In the genomic region with DNA sequence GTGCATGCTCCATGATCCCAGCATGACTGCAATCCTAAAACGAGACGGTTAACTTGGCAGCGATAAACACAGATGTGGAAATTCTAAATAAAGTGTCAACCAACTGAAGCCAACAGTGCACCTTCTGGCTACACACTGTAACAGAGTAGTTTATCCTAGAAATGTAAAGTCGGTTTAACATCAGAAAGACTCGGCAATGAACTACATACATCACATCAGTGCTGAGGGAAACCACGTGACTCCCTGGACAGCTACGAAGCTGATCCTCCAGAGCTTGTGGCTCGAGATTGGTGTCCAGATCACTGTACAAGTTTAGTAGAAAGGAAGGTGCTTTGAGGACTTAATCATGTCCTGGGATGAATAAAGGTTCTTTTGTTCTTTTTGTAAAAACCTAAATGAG, we compare ENCODE assay signal across 19 mouse cellular contexts.
A peak's percentile ranks its signal among the peaks of the same experiment; 100 is the strongest.
DNase-seq lines count a peak whose midpoint lies in the region; ATAC-seq and TF ChIP-seq lines count a peak whose summit lies in the region.
"Had no signal": no experiment of that assay in that cellular context is flagged by ENCODE, and none has a peak within 500 bp of the region (broad histone marks: within the 10 kb centered on the region; RNA-seq: fewer than 3 reads in every experiment).

No protein-coding gene starts in this region.

- H3K4me2 ChIP-seq in kidney, embryonic 16.5 days (replicated peaks; ENCODE audit: low read depth, low read length) = no peak overlapping the region
- H3K4me2 ChIP-seq in stomach, embryonic 14.5 days (replicated peaks; ENCODE audit: low read depth, low read length) = no peak overlapping the region; the same call in 1 of the 2 replicates
- no peak overlapping the region for H3K4me2 ChIP-seq in stomach, postnatal 0 days (replicated peaks; ENCODE audit: low read depth)
- H3K4me2 ChIP-seq: embryonic facial prominence, embryonic 13.5 days; forebrain, embryonic 12.5 days; heart, embryonic 12.5 days; hindbrain, embryonic 14.5 days had no signal

- intact Hi-C loops in gastrocnemius, adult 2 months (cut with DNase I) = no loop called here

- H3K4me3 ChIP-seq in gastrocnemius, adult 2 months = no peak overlapping the region
- no peak overlapping the region for H3K4me3 ChIP-seq in kidney, embryonic 16.5 days (ENCODE audit: low read length)
- H3K4me3 ChIP-seq in stomach, embryonic 14.5 days (ENCODE audit: low read depth, low read length) = no peak overlapping the region
- no peak overlapping the region for H3K4me3 ChIP-seq in stomach, postnatal 0 days (ENCODE audit: low read depth, low read length)
- H3K4me3 ChIP-seq: embryonic facial prominence, embryonic 13.5 days; forebrain, embryonic 12.5 days; heart, embryonic 12.5 days; hindbrain, embryonic 10.5 days had no signal

- peak; percentile 2 for DNase-seq in gastrocnemius, adult 2 months
- no peak for DNase-seq in gastrocnemius, adult 8-10 months (ENCODE audit: low spot score in 2 of 2)
- no peak for DNase-seq in kidney, adult 18-20 months
- DNase-seq in stomach, postnatal 0 days (ENCODE audit: low spot score) = no peak
- DNase-seq: adrenal gland, postnatal 14 days; B cell, adult 2 months; cerebellum, adult 18-20 months; cerebellum, adult 9-11 months; cerebellum, postnatal 36 days; gastrocnemius, postnatal 25 days had no signal

- 46% methylated on average over 8 of the region's 8 CpGs for WGBS in kidney, embryonic 16.5 days
- 33% methylated on average over 8 of the region's 8 CpGs for WGBS in stomach, embryonic 14.5 days
- 39% methylated on average over 8 of the region's 8 CpGs for WGBS in stomach, postnatal 0 days

- no peak overlapping the region for H3K9ac ChIP-seq in kidney, embryonic 16.5 days (replicated peaks; ENCODE audit: low read length)
- H3K9ac ChIP-seq in stomach, embryonic 14.5 days (replicated peaks; ENCODE audit: low read depth, low read length) = no peak overlapping the region
- H3K9ac ChIP-seq in stomach, postnatal 0 days (ENCODE audit: low read length) = no peak overlapping the region
- H3K9ac ChIP-seq: embryonic facial prominence, embryonic 13.5 days; forebrain, embryonic 12.5 days; heart, embryonic 12.5 days; hindbrain, embryonic 14.5 days had no signal

- no peak for TF ChIP-seq EP300 in stomach, postnatal 0 days (optimal IDR thresholded peaks at IDR 0.05)

- TF ChIP-seq CTCF in gastrocnemius, adult 2 months (IDR thresholded peaks at IDR 0.05) = no peak
- no peak for TF ChIP-seq CTCF in stomach, postnatal 0 days (IDR thresholded peaks at IDR 0.05; ENCODE audit: low read depth)

- no peaks in the 10 kb centered on the region for H3K36me3 ChIP-seq in kidney, embryonic 16.5 days (ENCODE audit: insufficient read depth, low read length)
- H3K36me3 ChIP-seq in stomach, embryonic 14.5 days (ENCODE audit: control insufficient read depth, insufficient read depth, low read length) = no peaks in the 10 kb centered on the region
- no peaks in the 10 kb centered on the region for H3K36me3 ChIP-seq in stomach, postnatal 0 days (ENCODE audit: control insufficient read depth, insufficient read depth, low read length)
- H3K36me3 ChIP-seq: embryonic facial prominence, embryonic 13.5 days; forebrain, embryonic 12.5 days; heart, embryonic 12.5 days; hindbrain, embryonic 10.5 days had no signal

- H3K4me1 ChIP-seq in kidney, embryonic 16.5 days (ENCODE audit: insufficient read depth, low read length) = peaks cover 17% of the 10 kb centered on the region; the same call in 1 of the 2 replicates
- H3K4me1 ChIP-seq in stomach, embryonic 14.5 days (ENCODE audit: control insufficient read depth, insufficient read depth, low read length) = peaks cover 12% of the 10 kb centered on the region
- no peaks in the 10 kb centered on the region for H3K4me1 ChIP-seq in stomach, postnatal 0 days (replicated peaks; ENCODE audit: control insufficient read depth, insufficient read depth)

- ATAC-seq in kidney, embryonic 16.5 days (ENCODE audit: low FRiP score, low TSS enrichment) = peak; percentile 39; the same call in 1 of the 2 replicates
- ATAC-seq in stomach, embryonic 14.5 days (ENCODE audit: insufficient number of reproducible peaks, insufficient read depth, low FRiP score, low read depth) = peak; percentile 30; the same call in 1 of the 2 replicates
- no peak for ATAC-seq in stomach, postnatal 0 days (ENCODE audit: low FRiP score, low TSS enrichment)
- ATAC-seq in megakaryocyte, adult 5-6 weeks (ENCODE audit: poor library complexity, severe bottlenecking) = no peak
- ATAC-seq: forebrain, embryonic 16.5 days had no signal

- H3K9me3 ChIP-seq in kidney, embryonic 16.5 days (ENCODE audit: low read length) = no peaks in the 10 kb centered on the region
- no peaks in the 10 kb centered on the region for H3K9me3 ChIP-seq in stomach, embryonic 14.5 days (ENCODE audit: control insufficient read depth, low read depth, low read length)
- no peaks in the 10 kb centered on the region for H3K9me3 ChIP-seq in stomach, postnatal 0 days (ENCODE audit: control insufficient read depth, low read length)
- H3K9me3 ChIP-seq: embryonic facial prominence, embryonic 13.5 days; forebrain, embryonic 12.5 days; heart, embryonic 12.5 days; hindbrain, embryonic 10.5 days had no signal

- no peak overlapping the region for H3K27ac ChIP-seq in gastrocnemius, adult 2 months
- H3K27ac ChIP-seq in kidney, embryonic 16.5 days (ENCODE audit: low read length) = no peak overlapping the region
- H3K27ac ChIP-seq in stomach, embryonic 14.5 days (ENCODE audit: low read length) = no peak overlapping the region
- H3K27ac ChIP-seq in stomach, postnatal 0 days (replicated peaks) = no peak overlapping the region
- H3K27ac ChIP-seq: embryonic facial prominence, embryonic 13.5 days; forebrain, embryonic 12.5 days; hindbrain, embryonic 10.5 days; hindbrain, embryonic 14.5 days had no signal

- 0 out of 2 replicates have a peak, but pooled peaks cover 16% of the 10 kb centered on the region for H3K27me3 ChIP-seq in kidney, embryonic 16.5 days (ENCODE audit: insufficient read depth, low read length)
- H3K27me3 ChIP-seq in stomach, embryonic 14.5 days (ENCODE audit: control insufficient read depth, insufficient read depth, low read length) = no peaks in the 10 kb centered on the region
- no peaks in the 10 kb centered on the region for H3K27me3 ChIP-seq in stomach, postnatal 0 days (ENCODE audit: control insufficient read depth, insufficient read depth, low read length)
- H3K27me3 ChIP-seq: heart, embryonic 12.5 days had no signal

Comparison
In these comparisons a context has a peak if more than half of its experiments do, and no peak if none do; other contexts are left out.
1. ATAC-seq: peak in kidney, embryonic 16.5 days (single experiment) and stomach, embryonic 14.5 days (single experiment); none in stomach, postnatal 0 days (single experiment) and megakaryocyte, adult 5-6 weeks (single experiment).